Mouse (Mus musculus) adrenal gland (tissue): ENCODE data around the gene Inhbc.

Experiments
- intact Hi-C: fragments of 180-260 bp; cut with DNase I; formaldehyde crosslinking; loops from one replicate; pipeline ENCODE4 v1.15.1; 2025

The Inhbc gene

GRCm38 (mm10) chr10:127352187-127352586 lies 18.0 kb downstream of the Inhbc start:
- intact Hi-C loops = loop anchor here (5.0 kb wide), 2 partner anchors 95 to 115 kb away; no protein-coding TSS in a partner anchor

- intact Hi-C loops = loop anchor here (5.0 kb wide), 2 partner anchors 96 to 116 kb away; no protein-coding TSS in a partner anchor
These were observed 18.5 kb downstream of the Inhbc start for GRCm38 (mm10) chr10:127351719-127352118.

- intact Hi-C loops = loop anchor here (5.0 kb wide), 2 partner anchors 96 to 116 kb away; no protein-coding TSS in a partner anchor
These were observed 19.0 kb downstream of the Inhbc start for GRCm38 (mm10) chr10:127351285-127351595.

- intact Hi-C loops = loop anchor here (5.0 kb wide), 2 partner anchors 97 to 117 kb away; no protein-coding TSS in a partner anchor
These were observed 19.5 kb downstream of the Inhbc start for GRCm38 (mm10) chr10:127350594-127351284.

- intact Hi-C loops = loop anchor here (5.0 kb wide), 2 partner anchors 97 to 117 kb away; no protein-coding TSS in a partner anchor
These were observed 20.4 kb downstream of the Inhbc start for GRCm38 (mm10) chr10:127349810-127350209.

- intact Hi-C loops = no loop called here
These were observed 21.3 kb downstream of the Inhbc start for GRCm38 (mm10) chr10:127348957-127349356.

GRCm38 (mm10) chr10:127346173-127346572 lies 24.1 kb downstream of the Inhbc start:
- intact Hi-C loops = no loop called here

GRCm38 (mm10) chr10:127343029-127343428 lies 27.2 kb downstream of the Inhbc start:
- intact Hi-C loops = no loop called here

GRCm38 (mm10) chr10:127341891-127342639 lies 28.2 kb downstream of the Inhbc start, which contains the start of gene Gli1:
Gli1 (minus strand) TSS chr10:127341974.
- intact Hi-C loops = no loop called here

- intact Hi-C loops = no loop called here
These were observed 28.9 kb downstream of the Inhbc start for GRCm38 (mm10) chr10:127341360-127341690.

- intact Hi-C loops = no loop called here
These were observed 29.5 kb downstream of the Inhbc start for GRCm38 (mm10) chr10:127340577-127341359.

- intact Hi-C loops = no loop called here
These were observed 30.3 kb downstream of the Inhbc start for GRCm38 (mm10) chr10:127339683-127340576.

GRCm38 (mm10) chr10:127338930-127339682 lies 31.1 kb downstream of the Inhbc start:
- intact Hi-C loops = no loop called here

GRCm38 (mm10) chr10:127337536-127338099 lies 32.6 kb downstream of the Inhbc start:
- intact Hi-C loops = no loop called here

- intact Hi-C loops = no loop called here
These were observed 33.3 kb downstream of the Inhbc start for GRCm38 (mm10) chr10:127336952-127337351.

GRCm38 (mm10) chr10:127335271-127335670 lies 35.0 kb downstream of the Inhbc start:
- intact Hi-C loops = no loop called here

GRCm38 (mm10) chr10:127333152-127333551 lies 37.1 kb downstream of the Inhbc start:
- intact Hi-C loops = no loop called here

- intact Hi-C loops = no loop called here
These were observed 37.9 kb downstream of the Inhbc start for GRCm38 (mm10) chr10:127332211-127332874.

- intact Hi-C loops = no loop called here
These were observed 40.0 kb downstream of the Inhbc start for GRCm38 (mm10) chr10:127330212-127330611.
